Mouse (Mus musculus) liver, adult 2 months (tissue): Measurements from ENCODE around the gene Hibch.

Experiments used
- CTCF ChIP-seq: fragments of 200-500 bp; IDR thresholded peaks from 2 replicates; pipeline ENCODE4 v1.5.1; 2011; ENCODE audit warnings: low read depth, low read length, control low read depth
- POLR2A ChIP-seq: fragments of 200-500 bp; IDR thresholded peaks from 2 replicates; pipeline ENCODE4 v1.6.1; 2011; ENCODE audit warnings: low read length, control low read depth; ENCODE audit not compliant: insufficient read depth; ENCODE audit errors: extremely low read depth

GRCm38 (mm10) chr1:52844354-52844753 lies 375 bp upstream of the Hibch start:
- TF ChIP-seq CTCF (no peak), POLR2A (no peak)
